Mouse (Mus musculus) cerebellum, postnatal 14 days (tissue): ENCODE data around the gene Map2.

Experiments
- DNase-seq, 2 experiments: peaks; one replicate each; pipeline ENCODE4 v3.0.0; 2021; ENCODE audit warnings: mixed read lengths in 2 of 2

Map2 gene

DNA sequence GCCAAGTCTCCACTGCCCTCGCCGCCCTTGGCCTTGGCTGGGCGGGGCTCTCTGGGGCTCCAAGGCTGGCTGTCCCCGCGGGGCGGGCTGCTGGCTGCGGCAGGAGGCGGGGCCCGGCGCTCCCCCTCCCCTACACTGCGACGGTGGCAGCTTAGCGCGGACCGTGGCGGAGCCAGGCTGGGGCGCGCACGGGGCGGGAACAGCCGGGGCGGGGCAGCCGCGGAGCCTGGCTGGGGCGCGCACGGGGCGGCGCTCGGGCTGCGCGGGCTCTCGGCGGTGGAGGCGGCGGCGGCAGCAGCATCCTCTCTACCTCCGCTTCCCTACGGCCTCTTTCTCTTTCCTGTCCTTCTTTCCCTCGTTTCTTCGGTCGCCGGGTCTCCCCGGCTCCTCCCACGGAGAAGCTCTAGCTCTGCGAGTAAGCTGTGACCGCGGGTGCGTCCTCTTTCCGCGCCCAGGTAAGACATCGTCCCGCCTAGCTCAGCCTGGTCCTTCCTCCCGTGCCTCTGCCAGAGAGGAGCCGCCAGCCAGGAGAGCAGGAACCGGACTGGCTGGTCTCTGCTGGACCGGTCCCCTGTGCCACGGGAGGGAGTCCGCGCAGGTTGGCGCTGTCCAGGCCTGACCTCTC is at the start of gene Map2:
Gene Map2 (plus strand): TSS at position 233 of the 625 bp plus-strand sequence.
- peak; percentile 86 to 92 for DNase-seq

DNA sequence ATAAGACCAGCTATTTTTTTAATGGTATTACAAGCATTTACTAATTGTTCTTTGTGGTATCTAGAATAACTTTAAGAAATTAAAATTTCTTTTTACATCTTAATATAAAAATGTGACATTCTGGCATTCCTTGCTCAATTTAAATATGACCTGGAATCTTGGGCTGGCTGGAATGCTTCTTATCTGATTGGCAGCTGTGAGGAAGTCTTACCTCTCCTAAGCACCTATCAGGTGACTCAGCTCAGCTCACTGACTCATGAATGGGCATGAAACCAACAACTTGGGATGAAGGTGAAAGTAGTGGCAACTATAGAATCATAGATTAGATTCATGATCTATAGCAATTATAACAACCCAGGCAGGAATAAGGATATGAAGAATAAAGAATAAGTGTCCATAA is 42.1 kb upstream of the Map2 start:
- no peak for DNase-seq

DNA sequence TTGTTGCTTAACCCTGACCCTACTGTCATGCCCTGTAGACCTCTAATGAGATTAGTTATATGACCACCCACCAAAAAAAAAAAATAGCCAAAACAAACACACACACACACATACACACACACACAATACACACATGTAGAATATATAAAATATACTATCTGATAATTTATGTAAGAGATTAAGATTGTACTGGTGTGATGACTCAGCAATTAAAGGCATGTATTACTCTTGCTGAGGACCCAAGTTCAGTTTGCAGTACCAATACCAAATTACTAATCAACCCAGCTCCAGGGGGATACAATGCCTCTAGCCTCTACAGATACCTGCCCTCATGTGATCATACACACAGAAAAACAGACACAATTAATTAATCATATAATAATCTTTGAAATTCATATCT is 39.7 kb upstream of the Map2 start:
- DNase-seq = no peak

DNA sequence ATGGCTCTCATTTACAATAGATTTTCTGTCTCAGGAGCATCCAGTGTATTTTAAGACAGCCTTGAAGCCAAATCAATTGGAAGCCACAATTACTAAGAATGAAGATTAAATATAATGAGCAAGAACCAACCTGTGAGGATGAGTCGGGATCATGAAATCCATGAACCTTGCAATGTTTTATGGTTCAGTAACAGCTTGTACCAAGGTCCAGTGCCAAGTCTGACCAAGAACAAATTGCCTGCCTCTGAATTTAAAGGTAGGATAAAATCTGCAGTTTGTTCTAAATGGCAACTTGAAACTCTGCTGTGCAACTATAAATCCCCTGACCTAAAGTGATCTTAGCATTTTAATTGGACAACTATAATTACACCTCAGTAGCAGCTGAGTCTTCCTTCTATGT is 34.4 kb upstream of the Map2 start:
- no peak for DNase-seq

DNA sequence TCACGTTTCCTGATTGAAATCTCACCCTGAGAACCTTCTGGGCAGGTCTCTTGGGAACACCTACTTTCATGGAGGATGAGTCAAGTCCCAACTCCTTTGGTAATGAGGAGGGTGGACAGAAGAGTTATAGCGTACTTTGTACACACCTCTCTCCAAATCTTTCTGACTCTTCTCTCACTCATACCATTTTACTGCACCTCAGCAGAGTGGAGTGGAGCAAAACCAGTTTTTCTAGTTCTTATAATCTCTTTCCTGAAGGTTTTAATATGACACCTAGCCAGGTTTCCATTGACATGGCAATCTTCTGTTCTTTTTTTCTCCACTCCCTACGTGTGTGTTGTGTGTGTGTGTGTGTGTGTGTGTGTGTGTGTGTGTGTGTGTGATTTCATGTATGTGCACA is 29.9 kb upstream of the Map2 start:
- no peak for DNase-seq

DNA sequence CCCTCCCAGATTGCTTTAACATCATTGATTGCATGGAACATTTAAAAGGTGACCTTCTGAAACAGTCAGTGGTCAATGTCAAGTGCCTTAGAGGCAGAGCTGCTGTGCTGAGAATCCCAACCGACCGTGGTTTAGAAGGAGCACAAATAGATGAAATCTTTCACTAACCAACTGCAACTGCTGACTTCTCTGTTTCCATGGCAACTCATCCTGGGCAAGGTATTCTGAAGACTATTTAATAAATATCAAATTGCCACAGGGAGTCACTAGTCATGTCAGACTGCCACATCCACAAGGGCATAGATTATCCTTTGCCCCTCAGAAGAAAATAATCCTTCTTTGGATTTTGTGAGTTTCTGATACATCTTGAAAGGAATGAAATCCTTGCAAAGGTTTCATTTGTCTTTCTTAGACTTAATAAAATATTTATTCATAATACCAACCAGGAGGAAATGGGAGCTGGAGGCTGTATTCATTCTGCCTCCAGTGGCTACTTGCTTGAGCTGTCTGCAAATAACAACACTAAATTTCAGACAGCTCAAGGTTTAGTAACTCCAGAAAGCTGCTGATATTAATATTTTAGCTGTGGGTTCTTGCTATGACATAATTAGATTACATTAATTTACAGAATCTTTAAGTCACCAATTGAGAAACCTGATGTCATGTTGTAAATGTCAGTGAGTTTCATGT is 26.1 kb upstream of the Map2 start:
- no peak for DNase-seq

DNA sequence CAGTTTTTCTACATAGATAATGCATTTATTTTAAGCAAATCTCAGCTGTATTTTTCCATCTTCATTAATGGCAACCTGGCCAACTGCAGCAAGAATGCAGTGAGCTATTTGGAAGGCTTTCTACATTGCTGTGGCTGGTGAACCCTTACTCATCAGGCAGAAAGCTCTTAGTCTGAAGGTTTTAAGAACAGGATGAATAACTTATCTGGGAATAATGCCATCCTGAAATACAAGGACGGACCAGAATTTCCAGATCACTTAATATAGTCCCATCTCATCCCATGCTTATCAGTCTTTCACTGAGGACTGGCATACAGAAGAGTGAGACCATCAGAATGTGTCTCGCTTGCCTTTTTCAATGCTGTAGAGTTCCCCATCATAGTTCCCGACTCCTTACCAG is 24.3 kb upstream of the Map2 start:
- no peak for DNase-seq

DNA sequence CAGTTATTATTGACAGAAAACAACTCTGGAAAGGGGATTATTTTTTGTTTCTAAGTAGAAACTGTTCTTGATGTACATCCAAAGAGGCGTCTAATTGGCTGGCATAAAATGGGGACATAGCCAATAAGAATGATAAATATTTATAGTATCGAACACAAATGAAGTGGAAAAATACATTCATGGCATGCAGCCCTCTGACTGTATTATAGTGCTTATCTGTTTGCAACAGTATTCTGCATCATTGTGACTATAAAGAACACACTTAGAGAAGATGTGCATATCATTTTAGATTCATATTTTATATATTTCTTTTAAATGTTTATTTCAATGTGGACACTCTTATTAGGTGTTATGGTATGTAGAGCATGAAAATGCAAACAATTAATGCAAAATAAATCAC is 17.9 kb upstream of the Map2 start:
- DNase-seq = no peak

DNA sequence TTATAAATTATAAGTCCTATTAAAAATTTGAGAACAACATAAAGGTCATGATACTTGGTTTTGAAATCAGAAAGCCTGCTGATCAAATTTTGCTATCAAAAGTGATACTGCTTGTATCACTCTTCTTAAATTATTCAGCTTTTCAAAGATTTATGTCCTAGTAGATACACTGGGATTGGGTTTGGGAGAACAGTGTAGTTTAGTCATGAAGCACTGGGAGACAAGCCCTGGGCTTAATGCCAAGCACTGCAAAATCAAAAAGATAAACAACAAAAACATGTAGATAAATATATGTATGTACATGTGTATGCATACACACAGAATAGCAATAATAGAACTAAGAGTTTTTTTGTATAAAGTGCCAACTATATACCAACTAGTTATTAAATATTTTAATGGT is 17.5 kb upstream of the Map2 start:
- no peak for DNase-seq

DNA sequence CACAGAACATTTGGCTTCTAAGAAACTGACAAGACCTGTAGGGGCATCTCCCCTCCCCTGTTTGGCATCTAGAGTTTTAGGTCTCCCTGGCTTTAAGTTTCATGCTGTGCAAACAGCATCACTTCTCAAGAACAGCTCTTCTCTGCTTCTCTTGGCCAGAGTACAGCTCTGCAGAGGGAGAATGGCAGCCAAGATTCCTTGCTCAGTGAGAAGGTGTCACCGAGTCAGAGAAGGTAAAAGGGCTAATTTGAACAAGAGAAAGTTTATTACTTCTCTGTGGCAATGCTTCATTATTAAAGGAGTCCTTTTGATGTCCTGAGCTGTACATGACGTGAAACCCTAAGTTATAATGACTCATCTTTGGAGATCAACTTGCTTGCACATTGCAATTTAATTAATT is 10.4 kb upstream of the Map2 start:
- peak; percentile 33 to 66 for DNase-seq

DNA sequence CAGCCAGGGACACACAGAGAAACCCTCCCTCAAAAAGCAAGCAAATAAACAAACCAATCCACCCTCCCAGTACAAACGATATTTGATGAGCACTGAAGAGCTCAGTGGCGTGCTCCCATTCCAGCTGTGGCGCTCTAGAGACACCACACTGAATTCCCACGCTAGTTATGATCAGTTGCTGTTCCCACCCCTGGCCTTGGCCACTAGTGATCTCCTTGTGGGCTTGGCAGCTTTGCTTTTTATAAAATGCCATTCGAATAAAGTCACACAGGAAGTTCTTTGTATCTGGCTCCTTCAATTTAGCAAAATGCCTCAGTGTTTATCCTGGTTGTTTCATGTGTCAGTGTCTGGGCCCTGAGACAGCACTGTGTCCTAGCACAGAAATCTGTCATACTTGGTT is 6.4 kb upstream of the Map2 start:
- DNase-seq = no peak

DNA sequence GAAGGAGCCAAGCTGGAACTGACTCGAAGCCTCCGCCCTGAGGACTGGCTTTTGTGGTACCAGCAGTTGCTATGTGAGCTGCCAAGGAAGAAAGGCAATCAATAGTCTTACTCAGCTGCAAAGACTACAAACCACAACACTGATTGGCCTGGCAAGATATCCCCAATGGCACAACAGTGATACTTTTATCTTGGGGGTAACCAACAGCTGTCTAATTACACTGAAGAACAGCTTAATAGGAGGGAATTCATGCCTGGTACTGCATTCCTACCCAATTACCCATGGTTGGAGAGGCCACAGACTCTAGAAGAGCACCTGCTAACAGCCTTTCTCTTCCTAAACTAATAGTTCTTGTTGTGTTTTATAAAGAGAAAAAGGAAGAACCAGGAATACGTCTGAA is 2.9 kb upstream of the Map2 start:
- DNase-seq = no peak

DNA sequence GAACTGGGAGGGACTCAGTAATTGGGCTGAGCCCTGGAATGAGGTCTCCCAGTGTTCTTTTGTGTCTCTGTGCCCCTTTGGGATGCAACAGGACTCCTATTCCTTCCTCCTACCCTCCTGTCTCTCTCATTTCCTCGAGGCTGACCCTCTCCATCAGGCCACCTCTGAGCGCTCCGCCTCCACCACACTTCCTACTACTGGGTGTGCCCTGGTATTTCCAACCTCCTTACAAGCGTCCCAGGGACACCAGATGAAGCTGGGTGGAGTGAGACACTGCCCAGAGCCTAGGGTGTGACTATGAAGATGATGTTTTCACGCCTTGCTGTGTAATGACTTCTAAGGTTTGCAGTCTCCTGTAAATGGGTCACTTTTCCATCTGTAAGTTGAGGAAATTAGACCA is 1.4 kb upstream of the Map2 start:
- DNase-seq = no peak

DNA sequence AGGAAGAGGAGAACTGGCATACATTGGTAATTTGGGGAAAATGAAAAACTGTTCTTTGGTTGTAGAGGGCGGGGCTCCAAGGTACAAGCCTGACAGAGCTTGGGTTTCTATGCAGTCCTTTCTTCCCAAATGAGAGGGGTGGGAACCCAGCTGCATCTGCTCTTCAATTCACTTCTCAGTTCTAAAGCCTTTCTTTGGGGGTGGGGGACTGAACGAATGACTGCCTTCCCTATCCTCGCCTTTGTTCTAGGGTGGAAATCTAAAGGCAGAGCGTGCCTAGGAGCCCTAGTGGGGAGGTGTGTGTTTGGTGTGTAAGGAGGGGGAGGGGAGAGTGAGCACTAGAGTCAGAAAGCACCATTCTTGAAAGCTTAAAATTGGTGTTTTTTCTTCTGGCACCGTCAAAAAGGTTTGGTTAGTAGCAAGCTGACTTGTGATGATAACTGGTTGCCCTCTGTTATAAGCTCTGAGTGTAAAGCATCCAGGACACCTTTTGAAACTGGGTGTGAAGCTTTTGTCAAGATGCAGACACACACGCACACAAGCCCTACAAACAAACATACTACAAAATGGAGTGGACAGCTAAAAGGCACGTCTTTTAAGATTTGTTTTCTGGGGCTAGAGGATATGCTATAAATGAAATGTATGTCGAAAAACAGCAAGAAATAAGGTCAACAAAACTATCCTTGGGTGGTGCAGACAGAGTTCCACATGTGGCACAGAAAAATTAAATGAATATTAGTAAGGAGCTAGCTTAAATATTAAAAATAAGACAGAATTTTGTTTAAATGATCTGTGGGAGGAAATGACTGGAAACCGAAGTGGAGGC is 1.2 kb downstream of the Map2 start:
- DNase-seq = peak; percentile 31 to 51

DNA sequence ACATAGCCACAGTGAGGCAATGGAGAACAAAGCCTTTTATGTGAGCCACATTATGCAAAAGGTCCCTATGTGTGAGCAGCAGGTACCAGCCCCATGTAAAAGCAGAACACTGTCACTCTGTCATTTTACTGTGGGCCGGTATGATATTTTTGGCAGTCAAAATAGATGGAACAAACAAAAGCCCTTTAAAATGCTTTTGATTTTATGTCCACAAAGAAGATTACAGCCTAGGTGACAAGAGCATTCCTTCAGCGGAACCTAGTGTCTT is 1.7 kb downstream of the Map2 start:
- DNase-seq = peak in 1 of 2 experiments; percentile 35

DNA sequence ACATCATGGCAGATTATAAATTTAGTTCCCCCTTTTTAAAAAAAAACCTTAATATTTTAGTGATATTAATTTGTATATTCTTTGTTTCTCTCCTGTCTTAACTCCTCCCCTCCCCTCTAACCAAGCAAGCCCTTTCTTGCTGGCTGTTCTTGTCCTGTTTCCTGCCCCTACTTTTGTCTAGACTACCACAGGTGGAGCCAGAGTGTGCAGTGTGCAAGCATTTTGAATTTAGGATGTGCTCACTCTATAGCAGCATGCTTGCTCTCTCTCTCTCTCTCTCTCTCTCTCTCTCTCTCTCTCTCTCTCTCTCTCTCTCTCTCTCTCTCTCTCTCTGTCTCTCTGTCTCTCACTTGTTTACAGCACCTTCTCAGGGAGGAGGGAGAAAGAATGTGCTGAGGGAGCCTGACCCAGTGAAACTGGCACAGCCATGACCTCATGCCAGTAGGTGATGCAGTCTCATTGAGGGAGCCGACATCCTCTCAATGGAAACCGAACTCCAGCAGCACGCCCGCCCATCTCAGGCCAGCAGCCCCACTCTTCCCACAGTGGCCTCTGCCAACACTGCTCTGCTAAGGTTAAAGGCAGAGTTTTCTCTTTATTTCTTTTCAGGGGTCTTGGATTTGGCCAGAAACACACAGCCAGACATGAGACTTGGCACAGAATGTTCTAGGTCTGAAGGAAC is 2.6 kb downstream of the Map2 start:
- peak; percentile 61 to 74 for DNase-seq

DNA sequence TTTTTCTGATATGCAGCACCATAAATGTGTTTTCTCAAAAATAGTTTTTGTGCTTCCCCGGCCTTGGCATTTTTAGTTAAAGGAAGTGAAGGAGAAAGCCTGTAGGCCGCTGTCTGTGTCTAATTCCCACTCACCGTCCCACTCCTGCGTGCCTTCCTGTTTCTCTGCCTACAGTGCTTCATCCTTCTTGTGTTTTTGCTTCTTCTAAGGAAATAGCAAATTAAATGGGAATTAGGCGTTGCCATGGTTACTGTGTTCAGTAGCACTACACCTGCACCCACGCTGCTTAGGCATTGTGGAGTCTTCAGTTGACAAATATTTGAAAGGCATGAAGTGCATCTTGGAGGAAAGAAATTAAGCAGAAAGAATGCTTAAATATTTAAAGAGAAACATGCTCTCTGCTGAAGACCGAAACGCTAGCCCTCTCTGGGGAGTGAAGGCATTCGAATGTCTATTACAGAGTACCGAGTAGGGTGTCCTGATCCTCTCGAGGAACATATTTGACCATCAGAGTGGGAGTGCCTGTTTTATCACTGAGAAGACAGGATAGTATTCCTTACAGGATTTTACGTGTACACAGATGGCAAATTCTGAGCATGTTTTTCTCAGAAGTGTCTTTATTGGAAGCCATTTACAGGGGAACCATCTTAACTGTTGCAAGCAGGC is 12.1 kb downstream of the Map2 start:
- no peak for DNase-seq

DNA sequence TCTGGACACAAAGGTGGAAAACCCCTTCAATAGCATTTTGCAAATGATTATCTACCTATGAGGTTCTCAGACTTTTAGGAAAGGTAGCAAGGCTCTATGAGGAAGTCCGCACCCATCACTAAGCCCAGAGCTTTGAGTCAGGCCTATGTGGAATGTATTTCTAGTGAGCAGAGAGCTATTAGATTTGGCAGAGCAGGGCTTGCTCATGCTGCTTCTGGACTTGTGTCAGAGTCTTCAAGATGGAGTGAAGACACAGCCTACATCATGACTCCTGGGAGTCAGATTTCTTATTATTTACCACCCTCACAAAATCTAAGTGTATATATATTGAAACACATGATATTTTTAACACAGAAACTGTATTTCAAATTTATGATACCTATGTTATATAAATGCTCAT is 17.3 kb downstream of the Map2 start:
- DNase-seq = peak; percentile 63 to 75

DNA sequence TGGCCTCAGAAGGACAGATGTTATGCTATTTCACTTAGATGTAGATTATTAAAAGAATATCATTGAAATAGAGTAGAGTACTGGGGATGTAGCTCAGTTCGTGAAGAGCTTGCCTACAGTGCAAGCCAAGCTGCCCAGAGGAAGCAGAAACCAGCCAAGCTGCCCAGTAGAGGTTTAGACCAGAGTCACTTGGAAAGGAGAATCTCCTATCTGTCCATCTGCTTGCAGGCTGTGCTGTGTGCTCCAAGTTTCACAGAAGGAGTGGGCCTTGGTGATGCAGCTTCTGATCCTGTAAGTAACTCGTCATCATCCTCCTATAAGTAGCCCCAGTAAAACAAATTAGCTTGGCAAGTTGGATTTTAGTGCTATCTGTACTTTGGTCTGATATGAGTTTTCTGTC is 17.8 kb downstream of the Map2 start:
- peak; percentile 68 to 81 for DNase-seq

DNA sequence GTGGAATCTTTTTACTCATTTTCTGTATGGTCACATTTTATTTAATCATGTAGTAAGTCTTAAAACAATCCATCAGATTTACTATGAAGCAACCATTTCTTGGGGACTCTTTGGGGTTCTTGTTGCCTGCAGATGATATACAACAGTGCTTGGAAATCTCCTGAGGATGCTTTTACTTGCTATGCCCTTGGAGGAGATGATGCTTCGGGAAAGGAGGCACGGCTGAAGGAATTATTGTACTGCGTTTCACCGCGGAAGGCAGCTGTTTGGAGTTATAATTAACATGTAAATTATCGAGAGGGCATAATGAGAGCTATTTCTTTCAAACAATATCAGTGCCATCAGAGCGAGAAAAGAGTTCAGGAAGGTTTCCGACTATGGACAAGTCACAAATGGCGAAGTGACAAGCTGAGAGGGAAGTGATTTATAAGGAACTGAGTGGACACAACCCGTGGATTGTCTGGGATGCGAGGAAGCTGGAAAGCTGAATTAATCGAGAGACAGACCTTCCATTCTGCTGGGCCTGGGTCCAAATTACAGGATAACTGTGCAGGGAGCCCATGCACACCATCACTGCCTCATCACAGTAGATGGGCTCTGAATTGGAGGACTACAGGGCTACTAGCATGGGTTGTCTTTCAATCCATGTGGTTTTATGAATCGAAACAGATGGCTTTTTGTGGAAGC is 20.1 kb downstream of the Map2 start:
- peak; percentile 78 to 83 for DNase-seq

DNA sequence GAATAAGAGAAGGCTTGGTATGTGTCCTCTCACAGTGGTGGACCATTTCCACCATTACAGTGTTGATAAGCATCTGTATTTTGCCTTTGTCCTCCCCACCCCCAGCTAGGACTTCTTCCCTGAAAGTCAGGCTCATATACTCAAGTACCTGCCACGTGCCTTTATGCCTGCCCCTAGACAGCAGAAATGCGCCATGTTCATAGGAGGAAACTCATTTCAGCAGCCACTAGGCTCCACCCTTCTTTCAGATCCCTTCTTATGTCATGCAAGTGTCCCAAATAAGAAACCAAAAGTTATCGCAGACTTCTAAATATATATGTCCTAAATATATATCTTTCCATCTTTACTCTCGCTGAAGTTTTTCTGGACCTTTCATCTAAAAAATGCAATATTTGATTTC is 21.2 kb downstream of the Map2 start:
- no peak for DNase-seq

DNA sequence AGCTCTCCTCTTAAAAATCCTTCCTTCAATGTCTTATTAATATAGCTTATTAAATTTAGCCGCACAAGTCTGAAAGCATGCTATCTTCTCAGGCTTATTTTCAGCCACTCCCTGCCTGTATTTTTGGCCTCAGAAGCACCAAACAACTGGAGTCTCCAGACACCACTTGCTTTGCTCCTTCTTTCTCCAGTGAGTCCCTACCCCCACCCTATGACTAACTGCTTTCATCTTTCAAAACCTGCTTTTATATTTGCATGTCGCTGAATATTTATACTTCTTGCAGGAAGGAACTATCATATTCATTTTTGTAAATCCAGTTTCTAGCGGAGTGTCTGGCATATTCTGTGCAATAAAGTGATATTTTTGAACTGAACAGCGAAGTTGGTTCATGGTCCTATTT is 21.6 kb downstream of the Map2 start:
- no peak for DNase-seq

DNA sequence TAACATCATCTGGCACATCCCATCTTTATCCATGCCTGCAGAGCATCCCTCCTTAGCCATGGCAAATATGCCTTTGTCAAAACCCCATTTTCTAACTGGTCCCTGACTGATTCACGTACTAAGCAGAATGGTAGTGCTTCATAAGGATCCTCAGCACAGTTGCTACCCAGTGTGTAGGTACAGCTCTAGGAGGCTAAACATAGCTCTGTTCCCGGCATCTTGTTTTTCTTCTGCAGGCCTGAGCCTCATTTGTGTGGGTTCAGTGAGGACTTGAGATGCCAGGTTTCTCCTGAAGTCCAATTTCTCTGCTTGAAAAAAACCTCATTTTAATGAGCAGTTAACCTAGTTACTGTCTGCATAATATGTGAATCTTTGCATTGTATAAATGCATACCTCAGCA is 30.4 kb downstream of the Map2 start:
- no peak for DNase-seq
